Mouse (Mus musculus) adrenal gland, postnatal 10 days (tissue): ENCODE measurements around the gene Nags. TPM values are rescaled to one million over a fixed set of nuclear protein-coding genes. Genes with fewer than 3 reads are reported as not detected.

ENCODE experiments used
- DNase-seq: peaks from one replicate; pipeline ENCODE4 v3.0.0; 2021; ENCODE audit warnings: mixed read lengths
- long read RNA-seq, 2 experiments: library from polyadenylated mRNA; stranded (forward); transcript quantifications; one replicate each; pipeline ENCODE4 v2.0.0; 2021
- total RNA-seq, 2 experiments: library from RNA; stranded (reverse); gene quantifications; 2 replicates each; pipeline ENCODE4 v1.2.3; 2021

Nags gene
- 1 to 10 TPM; 2.4 to 6.6 TPM for total RNA-seq
- long read RNA-seq, experiment 1, transcript Nags-201 (7 exons, 2,028 nt), result major isoform, 15 of 20 reads
- long read RNA-seq, experiment 1, partial matches to known transcripts, result 1 of 20 reads
- long read RNA-seq, experiment 1, other reads (novel, unspliced or antisense), result 2 of 20 reads
- long read RNA-seq, experiment 2, result 0 reads

DNA sequence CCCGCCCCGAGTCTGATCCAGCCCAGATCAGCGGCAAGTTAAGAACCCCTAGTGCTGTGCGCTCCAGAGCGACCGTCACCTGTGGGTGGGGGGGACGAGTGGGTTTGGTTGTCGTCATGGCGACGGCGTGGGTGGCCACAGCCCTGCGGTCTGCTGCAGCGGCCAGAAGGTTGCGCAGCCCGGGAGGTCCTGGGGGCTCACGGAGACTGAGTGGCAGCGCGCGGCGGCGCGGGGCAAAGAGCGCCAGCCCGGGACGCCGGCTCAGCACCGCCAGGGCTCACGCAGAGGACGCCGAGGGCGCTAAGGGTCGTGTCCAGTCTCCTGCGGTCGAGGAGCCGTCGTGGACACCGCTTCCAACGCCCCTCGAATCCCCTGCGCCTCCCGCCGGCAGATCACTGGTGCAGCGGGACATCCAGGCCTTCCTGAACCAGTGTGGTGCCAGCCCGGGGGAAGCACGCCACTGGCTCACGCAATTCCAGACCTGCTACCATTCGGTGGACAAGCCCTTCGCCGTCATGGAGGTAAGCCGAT is at the start of gene Nags:
Gene Nags, plus strand, starts transcription at position 43 of the 531 bp plus-strand sequence.
- peak; percentile 38 for DNase-seq

DNA sequence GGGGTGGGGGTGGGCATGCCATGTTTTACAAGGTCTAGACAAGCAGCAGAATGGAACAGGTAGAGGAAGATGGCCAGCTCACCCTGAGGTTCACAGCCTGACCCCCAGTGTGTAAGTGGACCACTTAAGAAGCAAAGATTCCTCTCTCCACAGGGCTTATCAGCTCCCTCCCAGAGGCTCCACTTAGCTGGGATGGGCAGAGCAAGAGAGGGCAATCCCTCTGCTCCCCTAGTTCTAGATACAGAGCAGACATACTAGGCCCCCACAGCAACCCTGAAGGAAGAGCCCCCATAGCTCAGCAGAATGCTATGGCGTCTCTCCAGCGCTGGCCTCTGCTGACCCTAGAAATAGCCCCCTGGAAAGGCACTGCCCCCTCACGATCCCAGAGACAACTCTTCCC is 49.6 kb upstream of the Nags start:
- no peak for DNase-seq

DNA sequence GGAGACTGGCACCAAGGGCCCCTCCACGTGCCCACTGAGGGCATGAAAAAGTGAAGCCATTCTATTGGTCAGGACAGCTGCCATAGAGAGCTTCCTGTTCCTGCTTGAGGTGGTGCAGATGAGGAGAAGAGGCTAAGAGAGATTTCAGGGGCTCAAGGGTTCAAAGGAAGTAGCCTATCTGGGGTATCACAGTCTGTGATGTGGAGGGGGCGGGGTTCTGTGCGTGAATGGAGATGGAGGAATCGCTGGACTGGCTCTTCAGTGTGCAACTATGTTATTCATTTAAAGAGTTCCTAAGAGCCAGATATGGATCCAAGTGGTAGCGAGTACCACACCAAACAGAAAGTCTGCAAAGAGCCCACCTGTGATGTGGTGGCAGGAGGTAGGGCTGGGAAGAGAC is 48.9 kb upstream of the Nags start:
- DNase-seq, result no peak

DNA sequence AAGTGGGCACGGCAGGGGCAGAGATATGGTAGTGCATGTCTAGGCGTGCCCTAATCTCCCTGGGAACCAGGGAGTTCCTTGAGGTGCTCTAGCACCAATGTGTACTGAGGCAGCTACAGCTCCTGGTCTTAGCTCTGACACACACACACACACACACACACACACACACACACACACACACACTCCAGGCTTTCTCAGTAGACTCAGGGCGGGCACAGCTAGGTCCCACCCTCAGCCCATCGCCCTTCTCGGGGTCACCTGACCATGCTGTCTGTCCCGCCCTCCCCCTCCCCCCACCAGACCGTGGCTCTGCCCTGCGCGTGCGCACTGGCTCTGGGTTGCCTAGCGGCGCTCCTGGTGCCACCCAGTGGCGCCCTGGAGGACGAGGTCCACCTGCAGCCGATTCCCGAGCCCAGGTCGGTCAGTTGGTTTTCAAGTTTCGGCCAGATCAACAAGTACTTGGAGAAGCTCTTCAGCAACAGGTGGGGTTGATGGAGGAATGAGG is 48.4 kb upstream of the Nags start:
- DNase-seq, result peak; percentile 85

DNA sequence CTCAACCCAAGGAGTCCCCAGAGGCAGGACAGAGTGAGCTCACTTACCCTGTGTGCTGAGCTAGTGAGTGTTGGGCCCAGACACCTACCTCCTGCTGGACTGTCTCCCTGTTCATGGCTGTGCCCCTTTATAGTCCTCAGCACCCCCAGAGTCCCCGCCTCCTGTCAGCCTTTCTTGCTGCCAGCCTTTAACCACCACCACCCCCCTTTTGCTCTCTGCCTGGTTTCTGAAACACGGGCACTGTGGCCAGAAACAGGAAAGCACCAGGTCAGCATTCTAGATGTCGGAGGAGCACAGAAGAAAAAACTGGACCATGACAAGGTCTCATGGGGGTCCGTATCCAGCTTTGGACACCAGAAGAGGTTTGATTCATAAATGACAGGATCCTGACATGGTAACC is 44.1 kb upstream of the Nags start, which contains the start of gene Ppy:
Gene Ppy, minus strand, starts transcription at position 101 of the 400 bp plus-strand sequence.
- no peak for DNase-seq

DNA sequence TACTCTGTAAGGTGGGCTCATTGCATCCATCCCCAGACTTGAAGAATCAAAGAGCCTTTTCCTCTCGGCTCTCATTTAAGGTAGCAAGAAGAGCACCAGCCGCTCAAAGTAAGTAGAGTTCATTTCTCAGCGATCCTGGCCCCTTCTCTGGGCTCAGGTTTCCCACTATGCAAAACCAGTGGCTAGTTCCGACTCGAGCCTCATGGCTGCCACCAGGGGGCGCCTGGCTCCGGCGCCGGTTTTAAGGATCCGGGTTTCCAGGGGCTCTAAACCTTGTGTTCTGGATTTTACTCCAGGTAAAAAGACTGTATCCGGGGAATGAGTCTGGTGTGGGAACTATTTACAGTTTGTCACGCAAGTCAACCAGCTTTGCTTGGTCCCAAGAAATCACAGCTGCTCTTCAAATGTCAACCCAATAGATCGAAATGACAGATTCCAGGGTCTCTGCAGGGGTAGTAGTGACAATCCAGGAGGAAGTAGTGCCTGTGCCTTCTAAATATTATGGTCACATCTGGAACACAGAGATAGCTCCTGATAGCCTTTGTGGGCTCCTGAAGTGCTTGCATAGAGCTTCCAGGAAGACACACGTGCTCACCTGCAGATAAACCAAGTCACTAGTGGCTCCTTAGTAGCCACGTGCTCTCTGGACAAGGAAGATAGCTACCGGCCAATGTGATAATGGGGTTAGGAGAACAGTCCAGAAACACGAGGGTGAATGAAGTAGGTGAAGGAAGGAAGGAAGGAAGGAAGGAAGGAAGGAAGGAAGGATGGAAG is 42.6 kb upstream of the Nags start:
- peak; percentile 83 for DNase-seq

DNA sequence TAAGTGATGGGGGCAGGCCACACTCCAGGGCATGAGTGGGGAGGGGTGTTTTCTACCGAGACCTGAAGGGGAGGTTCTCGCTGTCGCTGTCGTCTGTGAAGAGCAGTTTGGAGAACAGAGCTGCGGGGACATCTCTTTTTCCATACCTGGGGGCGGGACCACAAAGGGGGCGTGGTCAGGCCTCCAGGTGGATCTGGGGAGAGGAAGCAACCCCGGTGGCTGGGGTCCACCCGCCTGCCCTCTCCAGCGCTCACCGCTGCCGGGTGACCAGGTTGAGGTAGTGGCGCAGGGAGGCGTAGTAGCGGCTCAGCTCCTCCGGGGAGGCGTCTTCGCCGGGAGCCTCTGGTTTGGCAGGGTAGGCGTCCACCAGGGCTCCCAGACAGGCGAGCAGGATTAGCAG is 38.4 kb upstream of the Nags start:
- no peak for DNase-seq

DNA sequence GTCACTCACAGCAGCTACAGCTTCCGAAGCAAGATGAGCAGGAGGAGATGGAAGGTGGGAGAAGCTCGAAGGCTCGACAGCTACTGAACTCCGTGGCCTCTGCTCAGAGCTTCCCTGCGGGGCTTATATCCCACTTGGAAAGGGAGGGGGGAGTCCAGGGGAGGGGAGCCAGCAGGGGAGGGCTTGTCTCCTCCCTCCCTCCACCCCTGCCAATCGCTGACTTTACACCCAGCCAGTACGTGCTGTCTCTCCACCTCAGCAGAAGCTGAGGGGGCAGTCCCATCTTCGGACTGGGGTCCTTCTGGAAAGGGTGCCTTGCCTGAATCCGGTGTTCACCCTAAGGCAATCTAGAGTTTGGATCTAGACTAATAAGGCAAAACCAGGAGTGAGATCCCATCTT is 37.6 kb upstream of the Nags start, which contains the start of gene Pyy:
Gene Pyy, minus strand, starts transcription at position 101 of the 400 bp plus-strand sequence.
- no peak for DNase-seq

DNA sequence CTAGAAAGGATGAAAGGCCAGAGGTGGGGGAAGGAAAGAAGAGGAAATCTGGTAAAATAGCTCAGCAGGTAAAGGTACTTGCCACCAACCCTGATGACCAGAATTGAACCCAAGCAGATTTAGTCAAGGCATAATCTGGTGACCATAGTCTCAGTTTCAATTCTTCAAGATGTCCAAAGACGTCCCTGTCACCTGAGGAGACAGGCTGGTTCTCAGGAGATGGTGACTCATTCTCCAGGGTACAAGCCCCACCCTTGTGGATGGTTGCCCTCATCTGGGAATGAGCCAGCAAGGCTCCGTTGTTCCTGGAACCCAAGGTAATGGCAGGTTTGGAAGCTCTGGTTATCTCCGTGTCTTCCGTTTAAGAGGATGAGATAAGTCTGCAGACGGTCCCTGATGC is 33.7 kb upstream of the Nags start:
- no peak for DNase-seq

DNA sequence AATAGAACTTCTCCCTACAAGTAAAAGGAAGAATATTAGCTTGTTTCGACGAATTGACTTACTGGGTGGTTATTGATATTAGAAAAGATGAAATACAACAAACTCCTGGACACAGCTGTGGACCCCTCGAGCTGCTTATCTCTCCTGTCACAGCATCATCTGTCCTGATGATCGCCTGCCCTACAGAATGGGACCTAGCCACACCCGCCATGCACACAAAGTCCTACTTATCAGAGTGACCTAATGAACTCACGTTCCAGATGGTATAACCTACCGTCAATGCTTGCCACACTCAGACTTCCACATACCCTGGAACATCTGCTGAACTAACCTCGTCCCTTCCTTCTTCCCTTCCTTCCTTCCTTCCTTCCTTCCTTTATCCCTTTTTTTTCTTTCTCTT is 29.1 kb upstream of the Nags start:
- no peak for DNase-seq

DNA sequence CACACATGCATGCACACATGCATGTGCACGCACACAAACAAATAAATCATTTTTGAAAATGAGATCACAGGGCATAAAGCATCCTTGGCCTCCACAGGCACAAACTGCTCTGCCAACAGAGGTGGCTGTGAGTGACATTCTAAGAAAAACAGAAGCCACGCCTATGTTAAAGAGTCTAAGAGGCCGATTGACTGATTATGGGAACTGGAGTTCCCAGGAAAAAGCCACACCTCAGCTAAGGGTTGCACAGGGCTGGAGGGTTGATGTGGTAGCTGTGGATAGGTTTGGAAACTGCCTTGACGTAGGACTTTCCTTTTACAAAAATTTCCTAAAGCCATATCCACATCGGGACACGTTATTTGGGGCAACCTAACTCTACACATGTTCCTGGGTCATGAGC is 27.9 kb upstream of the Nags start:
- DNase-seq, result no peak

DNA sequence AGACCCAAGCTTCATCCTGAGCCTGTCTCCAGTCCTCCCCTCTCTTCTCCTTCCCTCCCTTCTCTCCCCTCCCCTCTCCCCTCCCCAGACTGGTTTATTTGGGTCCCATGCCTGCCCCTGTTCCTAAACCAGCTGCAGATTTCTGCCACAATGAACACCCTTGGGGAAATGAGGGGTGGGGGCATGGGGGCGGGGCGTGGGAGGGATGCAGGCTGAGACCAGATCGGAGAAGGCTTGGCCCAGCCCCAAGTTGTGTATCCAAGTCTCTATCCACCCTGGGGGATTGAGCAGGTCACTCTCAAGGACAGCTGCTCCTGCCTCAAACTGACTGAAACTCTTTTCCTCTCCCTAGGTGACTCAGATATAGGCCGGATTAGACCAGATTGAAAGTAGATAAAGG is 10.8 kb upstream of the Nags start:
- DNase-seq, result no peak

DNA sequence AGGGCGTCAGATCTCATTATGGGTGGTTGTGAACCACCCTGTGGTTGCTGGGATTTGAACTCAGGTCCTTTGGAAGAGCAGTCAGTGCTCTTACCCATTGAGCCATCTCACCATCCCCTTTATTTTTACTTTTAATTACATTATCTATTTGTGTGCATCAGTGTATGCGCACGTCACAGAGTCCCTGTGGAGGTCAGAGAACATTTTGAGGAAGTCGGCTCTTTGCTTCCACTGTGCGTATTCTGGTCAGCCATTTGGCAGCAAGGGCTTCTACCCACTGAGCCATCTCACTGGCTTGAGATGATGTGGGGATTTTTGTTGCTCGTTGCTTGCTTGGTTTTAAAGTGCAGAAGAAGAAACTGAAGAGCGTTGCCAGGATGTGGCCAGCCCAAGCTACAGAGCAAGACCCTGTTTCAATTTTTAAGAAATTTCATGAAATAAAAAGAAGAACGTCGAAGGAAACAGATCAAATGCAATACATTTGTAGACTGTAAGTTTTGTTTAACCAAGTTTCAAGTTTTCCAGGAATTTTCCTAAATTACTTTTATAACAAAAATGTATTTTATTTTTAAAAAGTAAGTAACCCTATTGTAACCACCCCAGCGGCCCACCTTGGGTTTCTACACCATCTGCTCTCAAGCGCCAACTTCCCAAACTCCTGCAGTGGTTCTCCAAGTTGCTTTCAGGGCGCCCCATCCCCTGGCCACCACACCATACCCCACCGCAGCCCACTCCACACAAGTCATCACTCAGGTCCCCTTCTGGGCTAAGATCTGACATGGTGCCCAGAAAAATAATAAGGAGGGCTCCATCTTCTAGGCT is 7.5 kb upstream of the Nags start:
- DNase-seq, result no peak

DNA sequence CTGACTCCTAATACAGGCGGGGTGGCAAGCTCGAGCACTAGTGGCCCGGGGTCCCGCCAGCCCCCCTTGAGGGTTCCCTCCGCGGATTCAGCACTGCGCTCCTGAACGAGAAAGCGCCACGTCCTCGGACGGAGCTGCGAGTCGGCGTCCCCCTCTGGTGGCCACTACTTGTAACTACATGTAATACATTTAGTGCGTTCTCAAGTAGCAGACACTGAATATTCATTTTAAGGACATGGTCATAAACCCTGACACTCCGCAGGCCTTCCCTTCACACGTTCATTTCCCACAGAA is 6.9 kb upstream of the Nags start:
- DNase-seq, result peak; percentile 79

DNA sequence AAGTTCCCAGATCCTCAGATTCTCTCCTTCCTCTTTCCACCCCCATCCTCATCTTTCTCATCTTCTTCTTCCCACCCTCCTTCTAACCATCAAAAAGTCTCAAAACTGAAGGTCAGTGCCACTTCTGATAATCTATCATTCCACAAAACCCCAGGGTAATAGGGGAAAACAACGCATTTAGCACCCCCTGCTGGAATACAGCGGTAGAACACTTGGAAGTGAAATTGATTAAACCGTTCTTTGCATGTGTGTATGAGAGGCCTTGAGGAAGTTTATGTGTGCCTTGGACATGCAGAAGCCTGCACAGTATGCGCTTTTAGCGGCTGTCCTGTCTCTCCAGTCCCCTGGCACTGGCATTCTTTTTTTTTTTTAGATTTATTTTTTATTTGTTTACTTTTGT is 4.8 kb upstream of the Nags start:
- DNase-seq, result peak; percentile 79

DNA sequence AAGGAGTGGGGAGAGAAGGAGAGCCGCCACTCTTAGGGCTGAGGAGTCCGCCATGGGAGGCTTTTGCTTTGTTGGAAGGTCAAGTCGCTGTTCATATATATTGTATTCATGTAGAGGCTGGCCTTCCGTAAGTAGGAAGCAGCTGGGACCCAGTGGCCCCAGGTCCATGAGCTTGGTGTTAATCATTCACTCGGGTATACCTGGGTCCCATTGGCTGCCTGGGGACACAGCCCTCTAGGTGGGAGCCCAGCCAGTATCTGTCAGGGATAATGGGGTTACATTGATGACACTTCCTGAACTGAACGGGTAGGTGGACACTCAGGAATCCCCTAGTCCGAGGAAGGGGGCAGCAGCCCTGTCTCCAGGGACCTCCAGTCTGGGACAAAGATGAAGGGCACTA is 3.0 kb upstream of the Nags start:
- no peak for DNase-seq

DNA sequence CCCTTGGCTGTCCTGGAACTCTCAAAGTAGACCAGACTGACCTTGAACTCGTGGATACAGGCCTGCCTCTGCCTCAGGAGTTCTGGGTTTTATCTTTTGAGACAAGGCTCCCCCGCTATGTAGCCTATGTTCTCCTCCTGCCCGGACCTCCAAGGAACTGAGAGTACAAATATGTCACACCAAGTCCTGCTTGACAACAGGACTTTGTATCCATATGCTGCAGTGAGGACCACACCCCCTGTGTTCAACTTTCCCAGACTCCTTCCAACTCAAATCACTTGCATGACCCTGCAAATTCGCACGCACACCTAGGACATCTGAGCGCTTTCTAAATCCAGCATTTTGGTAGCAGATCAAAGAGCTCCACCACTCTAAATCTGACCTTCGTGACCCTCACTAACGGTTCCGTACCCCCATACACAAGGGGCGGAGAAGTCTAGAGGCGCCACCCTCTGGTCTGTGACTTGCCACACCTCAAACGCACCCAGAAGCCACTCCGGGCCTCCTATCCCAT is 299 bp upstream of the Nags start:
- no peak for DNase-seq

DNA sequence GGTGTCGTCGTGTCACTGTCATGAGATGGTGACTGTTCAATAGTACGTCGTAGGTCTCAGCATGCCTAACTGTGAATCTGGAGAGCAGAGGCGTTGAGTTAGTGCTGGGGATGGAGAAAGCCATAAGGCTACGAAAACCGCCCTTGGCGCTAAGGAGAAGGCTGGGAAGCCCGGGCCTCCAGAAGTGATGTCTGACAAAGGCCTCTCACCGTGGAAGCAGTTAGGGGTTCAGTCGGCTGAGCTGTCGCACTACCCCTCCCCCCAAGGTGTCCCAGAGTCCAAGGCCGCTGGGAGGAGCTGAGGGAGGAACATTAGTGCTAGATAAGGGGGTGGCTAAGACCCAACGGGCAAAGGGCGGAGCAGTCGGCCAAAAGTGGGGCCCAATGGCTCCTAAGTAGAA is 692 bp downstream of the Nags start:
- DNase-seq, result peak; percentile 66

DNA sequence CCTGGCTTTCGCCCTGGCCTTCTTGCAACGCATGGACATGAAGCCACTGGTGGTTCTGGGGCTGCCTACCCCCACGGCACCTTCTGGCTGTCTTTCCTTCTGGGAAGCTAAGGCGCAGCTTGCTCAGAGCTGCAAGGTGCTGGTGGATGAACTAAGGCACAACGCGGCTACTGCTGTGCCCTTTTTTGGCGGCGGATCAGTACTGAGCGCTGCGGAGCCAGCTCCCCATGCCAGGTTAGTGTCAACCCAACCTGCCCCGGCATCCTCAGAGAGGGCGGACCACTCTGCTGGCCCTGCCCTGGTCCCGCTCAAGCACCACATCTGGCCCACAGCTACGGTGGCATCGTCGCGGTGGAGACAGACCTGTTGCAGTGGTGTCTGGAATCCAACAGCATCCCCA is 1.2 kb downstream of the Nags start:
- no peak for DNase-seq

DNA sequence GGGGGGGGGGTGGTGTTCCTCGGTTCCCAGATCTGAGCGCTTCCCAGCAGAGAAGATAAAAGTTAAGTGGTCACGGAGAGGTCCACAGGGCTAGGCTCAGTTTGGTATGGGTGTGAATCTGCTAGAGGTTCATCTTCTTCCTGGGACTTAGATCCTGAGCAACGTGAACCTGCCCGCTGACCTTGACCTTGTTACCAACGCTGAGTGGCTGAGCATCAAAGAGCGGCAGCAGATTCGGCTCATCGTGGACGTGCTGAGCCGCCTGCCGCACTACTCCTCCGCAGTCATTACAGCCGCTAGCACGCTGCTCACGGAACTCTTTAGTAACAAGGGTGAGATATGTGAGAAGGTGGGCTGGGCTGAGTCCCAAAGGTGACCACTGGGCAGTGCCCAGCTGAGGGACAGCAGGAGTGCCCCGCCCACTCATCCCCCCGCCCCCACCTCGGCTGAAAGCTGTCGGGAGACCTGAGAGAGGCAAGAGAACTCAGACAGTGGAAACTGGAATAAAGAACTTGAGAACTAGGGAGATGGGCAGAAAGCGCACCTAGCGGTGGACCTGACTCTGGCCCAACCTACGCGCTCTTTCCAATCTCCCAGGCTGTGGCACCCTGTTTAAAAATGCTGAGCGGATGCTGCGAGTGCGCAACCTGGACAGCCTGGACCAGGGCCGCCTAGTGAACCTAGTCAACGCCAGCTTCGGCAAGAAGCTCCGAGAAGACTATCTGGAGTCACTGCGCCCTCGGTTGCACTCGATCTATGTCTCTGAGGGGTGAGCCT is 2.1 kb downstream of the Nags start:
- DNase-seq, result no peak

DNA sequence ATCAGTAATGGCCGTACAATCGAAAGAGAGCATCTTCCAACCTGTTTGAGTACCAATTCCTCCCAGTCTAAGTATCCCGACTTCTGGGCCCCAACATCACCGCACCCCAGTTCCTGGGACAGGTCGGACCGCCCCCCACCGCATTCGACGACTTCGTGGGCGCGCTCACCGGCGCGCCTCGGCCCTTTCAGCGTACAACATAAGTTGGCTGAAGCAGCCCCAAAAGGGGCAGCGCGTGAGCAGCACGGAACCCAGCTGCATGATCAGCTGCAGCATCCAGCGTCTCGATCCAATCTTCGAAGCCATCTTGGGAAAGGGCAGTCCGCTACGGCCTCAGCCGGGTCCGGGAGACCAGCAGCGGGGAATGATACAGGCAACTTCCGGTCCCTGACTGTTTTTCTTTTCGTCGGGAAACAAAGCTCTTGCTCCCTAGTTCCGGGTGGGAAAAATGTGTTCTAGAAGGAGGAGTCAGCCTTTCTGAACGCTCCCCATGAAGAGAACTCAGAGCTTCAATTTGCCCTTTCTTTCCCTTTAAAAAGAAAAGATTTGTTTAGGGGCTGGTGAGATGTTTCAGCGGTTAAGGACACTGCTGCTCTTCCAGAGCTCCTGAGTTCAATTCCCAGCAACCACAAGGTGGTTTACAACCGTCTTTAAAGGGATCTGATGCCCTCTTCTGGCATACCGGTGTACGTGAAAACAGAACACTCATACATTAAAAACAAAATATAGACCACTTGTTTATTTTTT is 10.9 kb downstream of the Nags start, which contains the start of gene Tmem101:
Gene Tmem101, minus strand, starts transcription at position 366 of the 747 bp plus-strand sequence.
- DNase-seq, result peak; percentile 95
